Mouse (Mus musculus): Measurements from ENCODE around the gene Col6a5. TPM values are rescaled to one million over a fixed set of nuclear protein-coding genes. Genes with fewer than 3 reads are reported as not detected.

Gene Col6a5
- polyA plus RNA-seq (2017; shearing (Covaris generic)) = under 1 TPM in 1 of 2 experiments, not detected in 1; 0.10 TPM

DNA sequence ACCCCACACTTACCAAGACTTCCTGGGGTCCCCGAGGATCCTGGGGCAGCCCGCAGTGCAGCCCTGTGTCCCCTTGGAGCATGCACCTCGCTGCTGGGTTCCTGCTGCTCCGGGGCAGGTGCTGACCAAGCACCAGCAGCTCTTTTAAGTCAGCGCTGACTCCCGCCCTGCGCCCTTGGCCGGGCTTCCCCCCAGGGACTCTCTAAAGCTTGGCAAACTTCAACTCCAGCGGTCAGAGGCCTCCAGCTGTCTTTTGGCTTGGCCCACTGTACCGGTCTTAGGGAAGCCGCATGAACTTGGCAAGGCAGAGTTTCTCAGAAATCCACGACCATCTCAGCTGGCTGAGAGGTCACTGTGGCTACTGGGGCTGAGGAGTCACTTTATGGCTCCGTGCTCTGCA is at the start of gene Col6a5:
Gene Col6a5, minus strand, starts transcription at position 111 of the 400 bp plus-strand sequence.

DNA sequence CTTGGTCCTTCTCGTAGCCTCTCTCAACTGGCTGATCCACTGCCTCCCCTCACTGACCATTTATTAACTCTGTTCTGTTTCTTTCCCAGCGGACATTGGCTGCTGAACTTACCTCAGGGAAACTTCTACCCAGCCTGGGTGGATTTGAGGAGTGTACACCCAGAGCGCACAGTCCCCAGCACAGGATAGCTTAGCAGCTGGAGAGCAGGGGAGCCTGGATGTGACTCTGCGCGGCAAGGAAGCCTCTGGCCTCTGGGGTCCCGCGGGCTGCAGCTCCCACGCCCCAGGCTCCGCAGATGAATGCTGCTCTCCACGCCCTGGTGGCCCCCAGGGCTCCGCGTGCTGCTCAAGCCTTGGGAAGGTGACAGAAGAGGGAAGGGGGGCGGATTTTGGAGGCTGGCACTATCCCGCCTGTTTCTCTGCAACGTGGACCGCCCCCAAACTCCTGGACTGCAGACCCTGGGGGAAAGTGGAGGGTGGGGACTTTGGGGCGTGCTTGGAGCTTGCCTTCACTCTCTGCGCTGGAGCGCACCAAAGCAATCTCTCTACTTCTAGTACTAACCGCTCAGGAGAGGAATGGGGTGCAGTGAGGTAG is 132.6 kb downstream of the Col6a5 start, which contains the start of gene Col6a6:
Gene Col6a6, minus strand, starts transcription at position 370 of the 595 bp plus-strand sequence.

Other genes with a start within 250 kb of the Col6a5 start
- under 1 TPM in 1 of 2 experiments, not detected in 1; 0.14 TPM for gene Col6a6, start 132.5 kb downstream of the Col6a5 start, polyA plus RNA-seq (2017; shearing (Covaris generic))
- gene Col6a4, start 136.1 kb upstream of the Col6a5 start, polyA plus RNA-seq (2017; shearing (Covaris generic)) = under 1 TPM in 1 of 2 experiments, not detected in 1; 0.04 TPM
- gene Glyctk, start 197.5 kb upstream of the Col6a5 start, polyA plus RNA-seq (2017; shearing (Covaris generic)) = 1 to 10 TPM; 4.2 to 5.8 TPM
- 10 to 100 TPM; 80.4 to 92.4 TPM for gene Wdr82, start 210.3 kb upstream of the Col6a5 start, polyA plus RNA-seq (2017; shearing (Covaris generic))
- 100 to 1,000 TPM in 1 of 2 experiments, 10 to 100 TPM in 1; 60.9 to 115 TPM for gene Ppm1m, start 239.1 kb upstream of the Col6a5 start, polyA plus RNA-seq (2017; shearing (Covaris generic))
- 100 to 1,000 TPM; 264 to 286 TPM for gene Twf2, start 242.5 kb upstream of the Col6a5 start, polyA plus RNA-seq (2017; shearing (Covaris generic))

Measured in activated CD4-positive, CD25-positive, alpha-beta regulatory T cell (primary cell).